Mouse (Mus musculus): ENCODE results near the gene 2310061N02Rik.
"Not testable (repeated sequence)": the region's sequence is repeated elsewhere in the genome, so short reads cannot be mapped to it uniquely, and the experiment has no call there.

The 2310061N02Rik gene

GRCm38 (mm10) chr16:88707496-88708012 lies at the start of gene 2310061N02Rik:
Gene 2310061N02Rik, minus strand, starts transcription at chr16:88707962.
- no peak for DNase-seq

GRCm38 (mm10) chr16:88751535-88751934 lies 43.8 kb upstream of the 2310061N02Rik start, which contains the start of gene Krtap13:
Gene Krtap13, minus strand, starts transcription at chr16:88751635.
- not testable (repeated sequence) for DNase-seq

GRCm38 (mm10) chr16:88747943-88748342 lies 40.2 kb upstream of the 2310061N02Rik start:
- DNase-seq: no peak

- peak; percentile 64 for DNase-seq
Measured at GRCm38 (mm10) chr16:88744750-88745340, 37.1 kb upstream of the 2310061N02Rik start.

- no peak for DNase-seq
Measured at GRCm38 (mm10) chr16:88735391-88735790, 27.6 kb upstream of the 2310061N02Rik start.

- no peak for DNase-seq
Measured at GRCm38 (mm10) chr16:88728812-88729275, 21.1 kb upstream of the 2310061N02Rik start, which contains the start of gene Krtap13-1. Gene Krtap13-1, plus strand, starts transcription at chr16:88728862.

GRCm38 (mm10) chr16:88720031-88720430 lies 12.3 kb upstream of the 2310061N02Rik start:
- no peak for DNase-seq

GRCm38 (mm10) chr16:88716549-88716948 lies 8.8 kb upstream of the 2310061N02Rik start:
- no peak for DNase-seq

- DNase-seq: no peak
Measured at GRCm38 (mm10) chr16:88711245-88711644, 3.5 kb upstream of the 2310061N02Rik start.

- DNase-seq: peak; percentile 7
Measured at GRCm38 (mm10) chr16:88710757-88711156, 3.0 kb upstream of the 2310061N02Rik start.

- DNase-seq: peak; percentile 23
Measured at GRCm38 (mm10) chr16:88701072-88701864, 6.5 kb downstream of the 2310061N02Rik start.

- DNase-seq: no peak
Measured at GRCm38 (mm10) chr16:88696256-88696655, 11.5 kb downstream of the 2310061N02Rik start.

- no peak for DNase-seq
Measured at GRCm38 (mm10) chr16:88681282-88681681, 26.5 kb downstream of the 2310061N02Rik start.

GRCm38 (mm10) chr16:88679099-88679498 lies 28.7 kb downstream of the 2310061N02Rik start:
- no peak for DNase-seq

- no peak for DNase-seq
Measured at GRCm38 (mm10) chr16:88671571-88671970, 36.2 kb downstream of the 2310061N02Rik start, which contains the start of gene Krtap27-1. Gene Krtap27-1, minus strand, starts transcription at chr16:88671671.

GRCm38 (mm10) chr16:88657426-88657825 lies 50.3 kb downstream of the 2310061N02Rik start:
- DNase-seq: no peak
